Mouse (Mus musculus) forebrain, embryonic 13.5 days (tissue): ENCODE measurements around the gene Btbd10. TPM values are rescaled to one million over a fixed set of nuclear protein-coding genes. Genes with fewer than 3 reads are reported as not detected.

Source experiments
- ATAC-seq: fragments of 200-750 bp; cut with Nextera tagmentation; 2 replicates; pipeline ENCODE4 v1.8.0; 2017
- H3K27ac ChIP-seq: fragments of 300-500 bp; sonication (generic); 2 replicates; pipeline ENCODE4 v1.5.1; 2015; ENCODE audit warnings: inconsistent platforms, mild to moderate bottlenecking, moderate library complexity
- H3K27me3 ChIP-seq: fragments of 300-500 bp; sonication (generic); 2 replicates; pipeline ENCODE4 v1.6.1; 2015; ENCODE audit warnings: mild to moderate bottlenecking, inconsistent platforms
- H3K36me3 ChIP-seq: fragments of 300-500 bp; sonication (generic); 2 replicates; pipeline ENCODE4 v1.6.1; 2015; ENCODE audit warnings: mild to moderate bottlenecking, inconsistent platforms; ENCODE audit not compliant: poor library complexity, severe bottlenecking
- H3K4me1 ChIP-seq: fragments of 300-500 bp; sonication (generic); 2 replicates; pipeline ENCODE4 v1.6.1; 2015; ENCODE audit warnings: inconsistent platforms
- H3K4me2 ChIP-seq: fragments of 300-500 bp; sonication (generic); 2 replicates; pipeline ENCODE4 v1.6.1; 2015; ENCODE audit warnings: inconsistent platforms, mild to moderate bottlenecking, moderate library complexity
- H3K4me3 ChIP-seq: fragments of 300-500 bp; sonication (generic); 2 replicates; pipeline ENCODE4 v1.5.1; 2015; ENCODE audit warnings: mild to moderate bottlenecking, inconsistent platforms
- H3K9ac ChIP-seq: fragments of 300-500 bp; sonication (generic); 2 replicates; pipeline ENCODE4 v1.6.1; 2015; ENCODE audit warnings: mild to moderate bottlenecking, inconsistent platforms
- H3K9me3 ChIP-seq: fragments of 300-500 bp; sonication (generic); replicated peaks from 2 replicates; pipeline ENCODE4 v1.6.1; 2016; ENCODE audit warnings: inconsistent platforms
- WGBS: fragments of 180-500 bp; shearing (Covaris S2); methylation state at CpG from one replicate; pipeline ENCODE4 v1.1.7; 2015; 5-methylcytosine and 5-hydroxymethylcytosine counted together
- polyA plus RNA-seq: library from polyadenylated mRNA; unstranded; fragments of >200 nt; fragmentation: Nextera tagmentation; extraction: Ambion mirVana; gene quantifications from 2 replicates; pipeline ENCODE4 v1.2.1, GENCODE M21; 2015

The Btbd10 gene
- polyA plus RNA-seq, 1 experiment from 2014 or later, result 49.6 TPM

GRCm38 (mm10) chr7:113292193-113292592 lies 77.0 kb downstream of the Btbd10 start:
- peaks cover 12% of the 10 kb centered on the region; the same call in 1 of the 2 replicates for H3K36me3 ChIP-seq
- no peak overlapping the region for H3K9ac ChIP-seq
- H3K4me1 ChIP-seq, result peaks cover 15% of the 10 kb centered on the region
- ATAC-seq, result no peak
- WGBS, result 85% methylated on average over 4 of the region's 4 CpGs
- H3K9me3 ChIP-seq, result no peaks in the 10 kb centered on the region
- no peaks in the 10 kb centered on the region for H3K27me3 ChIP-seq
- H3K4me3 ChIP-seq, result no peak overlapping the region
- no peak overlapping the region for H3K27ac ChIP-seq
- no peak overlapping the region for H3K4me2 ChIP-seq

GRCm38 (mm10) chr7:113291741-113292140 lies 77.5 kb downstream of the Btbd10 start:
- Histone ChIP-seq H3K36me3 (peaks cover 16% of the 10 kb centered on the region; the same call in 1 of the 2 replicates), H3K4me2 (no peak overlapping the region), H3K4me3 (no peak overlapping the region), H3K9me3 (no peaks in the 10 kb centered on the region), H3K27ac (no peak overlapping the region), H3K4me1 (peaks cover 10% of the 10 kb centered on the region), H3K27me3 (no peaks in the 10 kb centered on the region), H3K9ac (no peak overlapping the region)
- WGBS, result 82% methylated on average over 5 of the region's 5 CpGs
- ATAC-seq, result no peak

- Histone ChIP-seq H3K9ac (no peak overlapping the region), H3K27ac (no peak overlapping the region), H3K4me3 (no peak overlapping the region), H3K9me3 (no peaks in the 10 kb centered on the region), H3K27me3 (no peaks in the 10 kb centered on the region), H3K36me3 (peaks cover 16% of the 10 kb centered on the region), H3K4me2 (no peak overlapping the region), H3K4me1 (no peaks in the 10 kb centered on the region)
- ATAC-seq, result no peak
- WGBS, result 89% methylated on average over 1 of the region's 1 CpGs
Measured at GRCm38 (mm10) chr7:113289211-113289610, 80.0 kb downstream of the Btbd10 start.

GRCm38 (mm10) chr7:113285405-113285804 lies 83.8 kb downstream of the Btbd10 start:
- no peak for ATAC-seq
- 86% methylated on average over 2 of the region's 2 CpGs for whole genome bisulfite sequencing
- no peaks in the 10 kb centered on the region for H3K27me3 ChIP-seq

GRCm38 (mm10) chr7:113279246-113279645 lies 89.9 kb downstream of the Btbd10 start:
- Histone ChIP-seq H3K4me1 (no peaks in the 10 kb centered on the region), H3K9me3 (no peaks in the 10 kb centered on the region), H3K4me3 (no peak overlapping the region), H3K9ac (no peak overlapping the region), H3K4me2 (no peak overlapping the region), H3K36me3 (no peaks in the 10 kb centered on the region; the same call in 1 of the 2 replicates), H3K27me3 (no peaks in the 10 kb centered on the region), H3K27ac (no peak overlapping the region)
- ATAC-seq, result no peak
- WGBS, result 83% methylated on average over 2 of the region's 2 CpGs

More at GRCm38 (mm10) chr7:113285405-113285804, 83.8 kb downstream of the Btbd10 start:
- Histone ChIP-seq H3K36me3 (peaks cover 16% of the 10 kb centered on the region), H3K27ac (no peak overlapping the region), H3K9ac (no peak overlapping the region), H3K9me3 (no peaks in the 10 kb centered on the region), H3K4me3 (no peak overlapping the region), H3K4me1 (no peaks in the 10 kb centered on the region), H3K4me2 (no peak overlapping the region)

- Histone ChIP-seq H3K4me3 (no peak overlapping the region), H3K27ac (no peak overlapping the region), H3K9me3 (no peaks in the 10 kb centered on the region), H3K9ac (no peak overlapping the region), H3K4me1 (no peaks in the 10 kb centered on the region), H3K36me3 (no peaks in the 10 kb centered on the region; the same call in 1 of the 2 replicates), H3K4me2 (no peak overlapping the region), H3K27me3 (no peaks in the 10 kb centered on the region)
- WGBS, result 68% methylated on average over 4 of the region's 4 CpGs
- no peak for ATAC-seq
Measured at GRCm38 (mm10) chr7:113278493-113278892, 90.7 kb downstream of the Btbd10 start.

GRCm38 (mm10) chr7:113277245-113277644 lies 91.9 kb downstream of the Btbd10 start:
- ATAC-seq, result no peak
- WGBS, result 66% methylated on average over 2 of the region's 2 CpGs
- no peaks in the 10 kb centered on the region for H3K9me3 ChIP-seq

GRCm38 (mm10) chr7:113272338-113272997 lies 96.7 kb downstream of the Btbd10 start:
- H3K27me3 ChIP-seq, result no peaks in the 10 kb centered on the region
- H3K4me2 ChIP-seq, result no peak overlapping the region
- no peak overlapping the region for H3K9ac ChIP-seq
- H3K27ac ChIP-seq, result no peak overlapping the region
- H3K4me1 ChIP-seq, result peaks cover 10% of the 10 kb centered on the region
- no peaks in the 10 kb centered on the region for H3K9me3 ChIP-seq
- ATAC-seq, result no peak
- no peaks in the 10 kb centered on the region for H3K36me3 ChIP-seq
- WGBS, result 84% methylated on average over 5 of the region's 6 CpGs
- H3K4me3 ChIP-seq, result no peak overlapping the region

More at GRCm38 (mm10) chr7:113277245-113277644, 91.9 kb downstream of the Btbd10 start:
- Histone ChIP-seq H3K27me3 (no peaks in the 10 kb centered on the region), H3K4me1 (no peaks in the 10 kb centered on the region), H3K4me3 (no peak overlapping the region), H3K4me2 (no peak overlapping the region), H3K27ac (no peak overlapping the region), H3K9ac (no peak overlapping the region), H3K36me3 (no peaks in the 10 kb centered on the region)

GRCm38 (mm10) chr7:113270991-113271390 lies 98.2 kb downstream of the Btbd10 start:
- H3K9ac ChIP-seq, result no peak overlapping the region
- H3K4me3 ChIP-seq, result no peak overlapping the region
- no peak overlapping the region for H3K27ac ChIP-seq
- no peaks in the 10 kb centered on the region for H3K36me3 ChIP-seq
- no peaks in the 10 kb centered on the region for H3K9me3 ChIP-seq
- WGBS, result 69% methylated on average over 2 of the region's 2 CpGs
- H3K4me1 ChIP-seq, result peaks cover 10% of the 10 kb centered on the region
- ATAC-seq, result no peak
- no peaks in the 10 kb centered on the region for H3K27me3 ChIP-seq
- no peak overlapping the region for H3K4me2 ChIP-seq

GRCm38 (mm10) chr7:113270551-113270950 lies 98.6 kb downstream of the Btbd10 start:
- no peak overlapping the region for H3K4me2 ChIP-seq
- 68% methylated on average over 10 of the region's 10 CpGs for WGBS
- no peaks in the 10 kb centered on the region for H3K27me3 ChIP-seq
- no peaks in the 10 kb centered on the region for H3K9me3 ChIP-seq
- H3K9ac ChIP-seq, result no peak overlapping the region
- ATAC-seq, result no peak
- H3K27ac ChIP-seq, result no peak overlapping the region
- H3K4me1 ChIP-seq, result peaks cover 10% of the 10 kb centered on the region
- no peak overlapping the region for H3K4me3 ChIP-seq
- no peaks in the 10 kb centered on the region for H3K36me3 ChIP-seq

GRCm38 (mm10) chr7:113269921-113270320 lies 99.3 kb downstream of the Btbd10 start:
- H3K27ac ChIP-seq, result no peak overlapping the region
- ATAC-seq, result no peak

GRCm38 (mm10) chr7:113269081-113269480 lies 100.1 kb downstream of the Btbd10 start:
- H3K4me3 ChIP-seq, result no peak overlapping the region
- no peak overlapping the region for H3K4me2 ChIP-seq
- H3K36me3 ChIP-seq, result no peaks in the 10 kb centered on the region
- H3K9me3 ChIP-seq, result no peaks in the 10 kb centered on the region
- no peak overlapping the region for H3K9ac ChIP-seq
- peaks cover 10% of the 10 kb centered on the region for H3K4me1 ChIP-seq
- no peaks in the 10 kb centered on the region for H3K27me3 ChIP-seq
- no peak overlapping the region for H3K27ac ChIP-seq
- no peak for ATAC-seq

More at GRCm38 (mm10) chr7:113269921-113270320, 99.3 kb downstream of the Btbd10 start:
- WGBS, result 68% methylated on average over 3 of the region's 3 CpGs
- no peak overlapping the region for H3K9ac ChIP-seq
- peaks cover 10% of the 10 kb centered on the region for H3K4me1 ChIP-seq
- no peaks in the 10 kb centered on the region for H3K9me3 ChIP-seq
- H3K4me2 ChIP-seq, result no peak overlapping the region
- no peaks in the 10 kb centered on the region for H3K27me3 ChIP-seq
- H3K4me3 ChIP-seq, result no peak overlapping the region
- H3K36me3 ChIP-seq, result no peaks in the 10 kb centered on the region

- Histone ChIP-seq H3K27me3 (no peaks in the 10 kb centered on the region), H3K27ac (no peak overlapping the region), H3K4me2 (no peak overlapping the region), H3K9ac (no peak overlapping the region), H3K4me1 (peaks cover 10% of the 10 kb centered on the region), H3K36me3 (no peaks in the 10 kb centered on the region), H3K9me3 (no peaks in the 10 kb centered on the region), H3K4me3 (no peak overlapping the region)
- peak; percentile 21; the same call in 1 of the 2 replicates for ATAC-seq
- 79% methylated on average over 9 of the region's 9 CpGs for WGBS
Measured at GRCm38 (mm10) chr7:113268287-113268686, 100.9 kb downstream of the Btbd10 start.
